Mouse (Mus musculus): ENCODE data around the gene Ccdc152. TPM values are rescaled to one million over a fixed set of nuclear protein-coding genes. Genes with fewer than 3 reads are reported as not detected.
"Not testable (repeated sequence)": the region's sequence is repeated elsewhere in the genome, so short reads cannot be mapped to it uniquely, and the experiment has no call there.

Ccdc152 gene
- polyA plus RNA-seq, 1 experiment: not detected

- no peaks in the 10 kb centered on the region for H3K36me3 ChIP-seq (replicated peaks; ENCODE audit: low read length)
- H3K4me3 ChIP-seq (replicated peaks): no peak overlapping the region
- H3K9me3 ChIP-seq: no peaks in the 10 kb centered on the region
- H3K4me1 ChIP-seq: 0 out of 2 replicates have a peak, but pooled peaks cover under 1% of the 10 kb centered on the region
- no peaks in the 10 kb centered on the region for H3K27me3 ChIP-seq (replicated peaks)
- no peak for TF ChIP-seq GATA1 (IDR thresholded peaks at IDR 0.05; ENCODE audit: borderline replicate concordance, low read length)
- TF ChIP-seq FLI1 (IDR thresholded peaks at IDR 0.05; ENCODE audit: low read length): no peak
Observed at GRCm38 (mm10) chr15:3264828-3265227, 38.5 kb downstream of the Ccdc152 start.

GRCm38 (mm10) chr15:3264293-3264692 is 39.0 kb downstream of the Ccdc152 start:
- Histone ChIP-seq H3K9me3 (no peaks in the 10 kb centered on the region), H3K36me3 (replicated peaks; ENCODE audit: low read length) (no peaks in the 10 kb centered on the region), H3K27me3 (replicated peaks) (no peaks in the 10 kb centered on the region), H3K4me3 (replicated peaks) (no peak overlapping the region), H3K4me1 (no peaks in the 10 kb centered on the region)
- no peak for TF ChIP-seq FLI1 (IDR thresholded peaks at IDR 0.05; ENCODE audit: low read length)
- TF ChIP-seq GATA1 (IDR thresholded peaks at IDR 0.05; ENCODE audit: borderline replicate concordance, low read length): no peak

GRCm38 (mm10) chr15:3262883-3263282 is 40.4 kb downstream of the Ccdc152 start:
- Histone ChIP-seq H3K36me3 (replicated peaks; ENCODE audit: low read length) (no peaks in the 10 kb centered on the region), H3K27me3 (replicated peaks) (no peaks in the 10 kb centered on the region), H3K9me3 (no peaks in the 10 kb centered on the region), H3K4me3 (replicated peaks) (no peak overlapping the region), H3K4me1 (no peaks in the 10 kb centered on the region)
- no peak for TF ChIP-seq GATA1 (IDR thresholded peaks at IDR 0.05; ENCODE audit: borderline replicate concordance, low read length)

GRCm38 (mm10) chr15:3260309-3260708 is 43.0 kb downstream of the Ccdc152 start:
- H3K9me3 ChIP-seq: no peaks in the 10 kb centered on the region
- H3K4me1 ChIP-seq: no peaks in the 10 kb centered on the region
- no peaks in the 10 kb centered on the region for H3K36me3 ChIP-seq (replicated peaks; ENCODE audit: low read length)
- H3K4me3 ChIP-seq (replicated peaks): no peak overlapping the region
- TF ChIP-seq GATA1 (IDR thresholded peaks at IDR 0.05; ENCODE audit: borderline replicate concordance, low read length): no peak
- no peak for TF ChIP-seq FLI1 (IDR thresholded peaks at IDR 0.05; ENCODE audit: low read length)
- no peaks in the 10 kb centered on the region for H3K27me3 ChIP-seq (replicated peaks)

GRCm38 (mm10) chr15:3259025-3259424 is 44.3 kb downstream of the Ccdc152 start:
- Histone ChIP-seq H3K9me3 (no peaks in the 10 kb centered on the region), H3K27me3 (replicated peaks) (no peaks in the 10 kb centered on the region), H3K4me1 (no peaks in the 10 kb centered on the region), H3K4me3 (replicated peaks) (no peak overlapping the region), H3K36me3 (replicated peaks; ENCODE audit: low read length) (no peaks in the 10 kb centered on the region)
- TF ChIP-seq FLI1 (IDR thresholded peaks at IDR 0.05; ENCODE audit: low read length): no peak
- no peak for TF ChIP-seq GATA1 (IDR thresholded peaks at IDR 0.05; ENCODE audit: borderline replicate concordance, low read length)

- Histone ChIP-seq H3K4me3 (replicated peaks) (no peak overlapping the region), H3K9me3 (peaks cover 3% of the 10 kb centered on the region; the same call in 1 of the 2 replicates), H3K36me3 (replicated peaks; ENCODE audit: low read length) (no peaks in the 10 kb centered on the region), H3K4me1 (no peaks in the 10 kb centered on the region), H3K27me3 (replicated peaks) (no peaks in the 10 kb centered on the region)
- TF ChIP-seq GATA1 (IDR thresholded peaks at IDR 0.05; ENCODE audit: borderline replicate concordance, low read length) (no peak), FLI1 (IDR thresholded peaks at IDR 0.05; ENCODE audit: low read length) (no peak)
Observed at GRCm38 (mm10) chr15:3251718-3252067, 51.6 kb downstream of the Ccdc152 start.

GRCm38 (mm10) chr15:3251031-3251717 is 52.2 kb downstream of the Ccdc152 start:
- Histone ChIP-seq H3K4me1 (no peaks in the 10 kb centered on the region), H3K9me3 (peaks cover 3% of the 10 kb centered on the region; the same call in 1 of the 2 replicates), H3K27me3 (replicated peaks) (no peaks in the 10 kb centered on the region), H3K4me3 (replicated peaks) (no peak overlapping the region), H3K36me3 (replicated peaks; ENCODE audit: low read length) (no peaks in the 10 kb centered on the region)
- no peak for TF ChIP-seq FLI1 (IDR thresholded peaks at IDR 0.05; ENCODE audit: low read length)
- no peak for TF ChIP-seq GATA1 (IDR thresholded peaks at IDR 0.05; ENCODE audit: borderline replicate concordance, low read length)

GRCm38 (mm10) chr15:3250620-3251019 is 52.7 kb downstream of the Ccdc152 start:
- peaks cover 3% of the 10 kb centered on the region; the same call in 1 of the 2 replicates for H3K9me3 ChIP-seq
- H3K27me3 ChIP-seq (replicated peaks): no peaks in the 10 kb centered on the region
- H3K4me3 ChIP-seq (replicated peaks): no peak overlapping the region
- TF ChIP-seq GATA1 (IDR thresholded peaks at IDR 0.05; ENCODE audit: borderline replicate concordance, low read length) (no peak), FLI1 (IDR thresholded peaks at IDR 0.05; ENCODE audit: low read length) (no peak)
- H3K4me1 ChIP-seq: no peaks in the 10 kb centered on the region
- no peaks in the 10 kb centered on the region for H3K36me3 ChIP-seq (replicated peaks; ENCODE audit: low read length)

- not testable (repeated sequence) for H3K36me3 ChIP-seq (replicated peaks; ENCODE audit: low read length); H3K4me3 ChIP-seq (replicated peaks); H3K27me3 ChIP-seq (replicated peaks); H3K9me3 ChIP-seq; H3K4me1 ChIP-seq
Observed at GRCm38 (mm10) chr15:3245036-3245435, 58.3 kb downstream of the Ccdc152 start.

GRCm38 (mm10) chr15:3237963-3238362 is 65.4 kb downstream of the Ccdc152 start:
- H3K36me3 ChIP-seq (replicated peaks; ENCODE audit: low read length): no peaks in the 10 kb centered on the region
- no peak for TF ChIP-seq GATA1 (IDR thresholded peaks at IDR 0.05; ENCODE audit: borderline replicate concordance, low read length)
- no peak for TF ChIP-seq FLI1 (IDR thresholded peaks at IDR 0.05; ENCODE audit: low read length)
- no peak overlapping the region for H3K4me3 ChIP-seq (replicated peaks)
- H3K4me1 ChIP-seq: peaks cover 14% of the 10 kb centered on the region
- H3K27me3 ChIP-seq (replicated peaks): no peaks in the 10 kb centered on the region
- H3K9me3 ChIP-seq: no peaks in the 10 kb centered on the region

- peaks cover 14% of the 10 kb centered on the region for H3K4me1 ChIP-seq
- H3K27me3 ChIP-seq (replicated peaks): no peaks in the 10 kb centered on the region
- H3K9me3 ChIP-seq: no peaks in the 10 kb centered on the region
- TF ChIP-seq FLI1 (IDR thresholded peaks at IDR 0.05; ENCODE audit: low read length): no peak
- no peak for TF ChIP-seq GATA1 (IDR thresholded peaks at IDR 0.05; ENCODE audit: borderline replicate concordance, low read length)
- H3K36me3 ChIP-seq (replicated peaks; ENCODE audit: low read length): no peaks in the 10 kb centered on the region
- no peak overlapping the region for H3K4me3 ChIP-seq (replicated peaks)
Observed at GRCm38 (mm10) chr15:3236338-3236737, 67.0 kb downstream of the Ccdc152 start.
